10 mouse cellular contexts compared by ENCODE assay signal in the genomic region with DNA sequence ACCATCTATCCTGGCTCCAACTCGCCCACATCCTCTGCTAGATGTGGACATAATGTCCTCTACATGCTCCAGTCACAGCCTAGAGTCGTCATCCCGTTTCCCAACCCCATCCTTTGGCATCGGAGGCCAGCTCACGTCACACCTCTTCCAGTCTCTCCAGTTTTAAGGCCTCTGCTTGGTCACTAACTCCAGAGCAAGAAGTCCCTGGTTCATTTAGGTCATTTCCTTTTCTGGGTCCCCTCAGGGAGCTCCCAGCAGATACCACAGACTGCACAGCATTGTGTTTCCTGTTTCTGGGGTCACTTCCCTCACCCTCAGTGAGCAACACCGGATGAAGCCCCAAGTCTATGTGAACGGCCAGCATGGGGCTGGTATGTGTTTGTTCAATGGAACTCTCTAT. TPM values are rescaled to one million over a fixed set of nuclear protein-coding genes. Genes with fewer than 3 reads are reported as not detected.
A peak's percentile ranks its signal among the peaks of the same experiment; 100 is the strongest.
DNase-seq lines count a peak whose midpoint lies in the region; ATAC-seq and TF ChIP-seq lines count a peak whose summit lies in the region.
"Had no signal": no experiment of that assay in that cellular context is flagged by ENCODE, and none has a peak within 500 bp of the region (broad histone marks: within the 10 kb centered on the region; RNA-seq: fewer than 3 reads in every experiment).

No protein-coding gene starts in this region.

- WGBS in liver, adult 2 months, result 59% methylated on average over 7 of the region's 7 CpGs
- WGBS in liver, embryonic 12.5 days (ENCODE audit: insufficient replicate concordance), result 31% methylated on average over 7 of the region's 7 CpGs
- WGBS in intestine, postnatal 0 days, result 74% methylated on average over 7 of the region's 7 CpGs

- no peaks in the 10 kb centered on the region for H3K9me3 ChIP-seq in liver, embryonic 12.5 days (replicated peaks)
- H3K9me3 ChIP-seq in intestine, postnatal 0 days (ENCODE audit: control insufficient read depth), result no peaks in the 10 kb centered on the region

- H3K36me3 ChIP-seq in liver, adult 2 months (ENCODE audit: control insufficient read depth, insufficient read depth, low read length), result no peaks in the 10 kb centered on the region
- H3K36me3 ChIP-seq in liver, embryonic 12.5 days, result peaks cover 43% of the 10 kb centered on the region
- H3K36me3 ChIP-seq in intestine, postnatal 0 days (ENCODE audit: control insufficient read depth, insufficient read depth), result peaks cover 22% of the 10 kb centered on the region; the same call in 1 of the 2 replicates

- DNase-seq in gastrocnemius, adult 2 months, result no peak
- no peak for DNase-seq in gastrocnemius, postnatal 4 days (ENCODE audit: low spot score in 2 of 2)
- DNase-seq in liver, adult 2 months (ENCODE audit: extremely low read depth, low read depth, low spot score), result peak; percentile 37
- no peak for DNase-seq in ovary, postnatal 10 days (ENCODE audit: low spot score)
- DNase-seq: cerebellum, adult 18-20 months had no signal

- no peak overlapping the region for H3K4me2 ChIP-seq in liver, embryonic 12.5 days
- no peak overlapping the region for H3K4me2 ChIP-seq in intestine, postnatal 0 days (replicated peaks; ENCODE audit: low read depth)

- H3K27me3 ChIP-seq in liver, adult 2 months (ENCODE audit: control insufficient read depth, insufficient read depth, low read length), result no peaks in the 10 kb centered on the region
- peaks cover 68% of the 10 kb centered on the region for H3K27me3 ChIP-seq in liver, embryonic 12.5 days (replicated peaks)
- H3K27me3 ChIP-seq in intestine, postnatal 0 days (replicated peaks; ENCODE audit: control insufficient read depth, insufficient read depth, low read length), result no peaks in the 10 kb centered on the region; the same call in 1 of the 2 replicates

- no peak for TF ChIP-seq POLR2A in liver, adult 2 months (IDR thresholded peaks at IDR 0.05; ENCODE audit: extremely low read depth, insufficient read depth, low read length)

- H3K27ac ChIP-seq in gastrocnemius, adult 2 months, result peak overlapping the region; percentile 10; the same call in 1 of the 2 replicates
- 0 out of 2 replicates have a peak overlapping the region, but pooled peaks have one; percentile 17 for H3K27ac ChIP-seq in liver, adult 2 months (replicated peaks; ENCODE audit: insufficient read depth, low read depth, low read length)
- no peak overlapping the region for H3K27ac ChIP-seq in liver, embryonic 12.5 days
- peak overlapping the region; percentile 43 for H3K27ac ChIP-seq in brown adipose tissue, adult 24 weeks (replicated peaks; ENCODE audit: low read depth, low read length)
- H3K27ac ChIP-seq in intestine, postnatal 0 days (ENCODE audit: low read depth, low read length), result no peak overlapping the region; the same call in 1 of the 2 replicates

- ATAC-seq in liver, embryonic 12.5 days, result no peak
- peak; percentile 89 for ATAC-seq in megakaryocyte, adult 5-6 weeks (ENCODE audit: poor library complexity, severe bottlenecking)
- no peak for ATAC-seq in intestine, postnatal 0 days
- ATAC-seq: hindbrain, embryonic 16.5 days had no signal

- no peaks in the 10 kb centered on the region; the same call in 1 of the 2 replicates for H3K4me1 ChIP-seq in liver, adult 2 months (ENCODE audit: control insufficient read depth, insufficient read depth, low read length)
- 0 out of 2 replicates have a peak, but pooled peaks cover 4% of the 10 kb centered on the region for H3K4me1 ChIP-seq in liver, embryonic 12.5 days
- peaks cover 5% of the 10 kb centered on the region; the same call in 1 of the 2 replicates for H3K4me1 ChIP-seq in brown adipose tissue, adult 24 weeks (ENCODE audit: control insufficient read depth, insufficient read depth, insufficient read length, low read length)
- no peaks in the 10 kb centered on the region for H3K4me1 ChIP-seq in intestine, postnatal 0 days (replicated peaks; ENCODE audit: control insufficient read depth, insufficient read depth, low read length)

- TF ChIP-seq CTCF in gastrocnemius, adult 2 months (IDR thresholded peaks at IDR 0.05), result no peak
- TF ChIP-seq CTCF in liver, adult 2 months (IDR thresholded peaks at IDR 0.05; ENCODE audit: low read depth, low read length), result no peak
- no peak for TF ChIP-seq CTCF in intestine, postnatal 0 days (IDR thresholded peaks at IDR 0.05; ENCODE audit: low read depth)

- no peak overlapping the region for H3K4me3 ChIP-seq in gastrocnemius, adult 2 months
- H3K4me3 ChIP-seq in liver, adult 2 months (ENCODE audit: insufficient read depth, low read depth, low read length), result no peak overlapping the region
- H3K4me3 ChIP-seq in liver, embryonic 12.5 days, result no peak overlapping the region
- H3K4me3 ChIP-seq in brown adipose tissue, adult 24 weeks (ENCODE audit: insufficient read depth, low read depth, low read length), result no peak overlapping the region
- H3K4me3 ChIP-seq in intestine, postnatal 0 days (ENCODE audit: low read depth, low read length), result no peak overlapping the region

- H3K79me2 ChIP-seq in liver, adult 2 months (ENCODE audit: control insufficient read depth, insufficient read depth, low read length), result no peaks in the 10 kb centered on the region

- intact Hi-C loops in gastrocnemius, adult 2 months (cut with DNase I), result no loop called here

- no peak overlapping the region for H3K9ac ChIP-seq in liver, adult 2 months (ENCODE audit: low read depth, low read length)
- no peak overlapping the region for H3K9ac ChIP-seq in liver, embryonic 12.5 days
- H3K9ac ChIP-seq in intestine, postnatal 0 days (ENCODE audit: low read depth, low read length), result no peak overlapping the region

RNA-seq across cellular contexts. Expression of gene Dbn1, which starts 8.9 kb away (rescaled TPM):
- 1 to 10 TPM; 4.9 to 7.7 TPM for total RNA-seq in gastrocnemius, adult 2 months (2021)
- 100 to 1,000 TPM; 127 to 147 TPM for total RNA-seq in gastrocnemius, postnatal 4 days (2021)
- total RNA-seq in liver, adult 2 months (2014; rRNA removed), result 0.65 and 0.81 TPM in 2 replicates
- polyA plus RNA-seq in liver, adult 2 months (2012; rRNA removed), result 2.1 and 2.3 TPM in 2 replicates
- 24.2 and 27.0 TPM in 2 replicates for polyA plus RNA-seq in liver, embryonic 12.5 days (2016; fragmentation: Nextera tagmentation; extraction: Ambion mirVana)
- polyA plus RNA-seq in brown adipose tissue, adult 24 weeks (2012; ENCODE audit: insufficient read depth, insufficient read length, missing spikeins), result 7.6 and 8.3 TPM in 2 replicates
- total RNA-seq in megakaryocyte, adult 5-6 weeks (2015), result 0.18 TPM in 1 of 2 replicates, not detected in the other
- total RNA-seq in megakaryocyte, adult 5-6 weeks (2017), result 0.57 and 2.9 TPM in 2 replicates
- 31.3 and 34.8 TPM in 2 replicates for polyA plus RNA-seq in intestine, postnatal 0 days (2015; fragmentation: Nextera tagmentation; extraction: Ambion mirVana)

RNA-seq across cellular contexts. Expression of gene Prr7, which starts 14.9 kb away (rescaled TPM):
- total RNA-seq in gastrocnemius, adult 2 months (2021), result under 1 TPM; 0.18 to 0.22 TPM
- 1 to 10 TPM; 4.3 to 4.7 TPM for total RNA-seq in gastrocnemius, postnatal 4 days (2021)
- total RNA-seq in liver, adult 2 months (2014; rRNA removed), result not detected in 2 replicates
- polyA plus RNA-seq in liver, adult 2 months (2012; rRNA removed), result 0.31 and 0.44 TPM in 2 replicates
- polyA plus RNA-seq in liver, embryonic 12.5 days (2016; fragmentation: Nextera tagmentation; extraction: Ambion mirVana), result not detected in 2 replicates
- not detected in 2 replicates for polyA plus RNA-seq in brown adipose tissue, adult 24 weeks (2012; ENCODE audit: insufficient read depth, insufficient read length, missing spikeins)
- 1.1 and 1.2 TPM in 2 replicates for total RNA-seq in megakaryocyte, adult 5-6 weeks (2015)
- 1.4 and 1.8 TPM in 2 replicates for total RNA-seq in megakaryocyte, adult 5-6 weeks (2017)
- polyA plus RNA-seq in intestine, postnatal 0 days (2015; fragmentation: Nextera tagmentation; extraction: Ambion mirVana), result 0.14 and 0.27 TPM in 2 replicates

RNA-seq across cellular contexts. Expression of gene Grk6, which starts 34.1 kb away (rescaled TPM):
- 1 to 10 TPM; 9.6 to 10.0 TPM for total RNA-seq in gastrocnemius, adult 2 months (2021)
- total RNA-seq in gastrocnemius, postnatal 4 days (2021), result 10 to 100 TPM; 32.9 TPM
- 8.8 and 13.6 TPM in 2 replicates for total RNA-seq in liver, adult 2 months (2014; rRNA removed)
- polyA plus RNA-seq in liver, adult 2 months (2012; rRNA removed), result 12.4 and 14.3 TPM in 2 replicates
- polyA plus RNA-seq in liver, embryonic 12.5 days (2016; fragmentation: Nextera tagmentation; extraction: Ambion mirVana), result 44.1 and 44.6 TPM in 2 replicates
- 10.5 and 17.4 TPM in 2 replicates for polyA plus RNA-seq in brown adipose tissue, adult 24 weeks (2012; ENCODE audit: insufficient read depth, insufficient read length, missing spikeins)
- total RNA-seq in megakaryocyte, adult 5-6 weeks (2015), result 87.3 and 89.9 TPM in 2 replicates
- 144 and 155 TPM in 2 replicates for total RNA-seq in megakaryocyte, adult 5-6 weeks (2017)
- polyA plus RNA-seq in intestine, postnatal 0 days (2015; fragmentation: Nextera tagmentation; extraction: Ambion mirVana), result 10.5 and 11.4 TPM in 2 replicates

RNA-seq across cellular contexts. Expression of gene Pdlim7, which starts 34.5 kb away (rescaled TPM):
- total RNA-seq in gastrocnemius, adult 2 months (2021), result 100 to 1,000 TPM; 424 to 537 TPM
- 100 to 1,000 TPM; 304 to 308 TPM for total RNA-seq in gastrocnemius, postnatal 4 days (2021)
- total RNA-seq in liver, adult 2 months (2014; rRNA removed), result 3.6 and 6.4 TPM in 2 replicates
- 6.7 and 10.2 TPM in 2 replicates for polyA plus RNA-seq in liver, adult 2 months (2012; rRNA removed)
- 44.3 and 45.2 TPM in 2 replicates for polyA plus RNA-seq in liver, embryonic 12.5 days (2016; fragmentation: Nextera tagmentation; extraction: Ambion mirVana)
- polyA plus RNA-seq in brown adipose tissue, adult 24 weeks (2012; ENCODE audit: insufficient read depth, insufficient read length, missing spikeins), result 8.0 and 16.1 TPM in 2 replicates
- 23.8 and 25.9 TPM in 2 replicates for total RNA-seq in megakaryocyte, adult 5-6 weeks (2015)
- 9.4 and 12.4 TPM in 2 replicates for total RNA-seq in megakaryocyte, adult 5-6 weeks (2017)
- 131 and 142 TPM in 2 replicates for polyA plus RNA-seq in intestine, postnatal 0 days (2015; fragmentation: Nextera tagmentation; extraction: Ambion mirVana)

RNA-seq across cellular contexts. Expression of gene Dok3, which starts 50.1 kb away (rescaled TPM):
- total RNA-seq in gastrocnemius, adult 2 months (2021), result 1 to 10 TPM in 1 of 2 experiments, under 1 TPM in 1; 0.77 to 1.5 TPM
- total RNA-seq in gastrocnemius, postnatal 4 days (2021), result 1 to 10 TPM; 3.1 to 3.3 TPM
- total RNA-seq in liver, adult 2 months (2014; rRNA removed), result 0.46 and 0.94 TPM in 2 replicates
- 2.5 and 5.2 TPM in 2 replicates for polyA plus RNA-seq in liver, adult 2 months (2012; rRNA removed)
- polyA plus RNA-seq in liver, embryonic 12.5 days (2016; fragmentation: Nextera tagmentation; extraction: Ambion mirVana), result 3.4 and 4.4 TPM in 2 replicates
- 1.3 and 2.4 TPM in 2 replicates for polyA plus RNA-seq in brown adipose tissue, adult 24 weeks (2012; ENCODE audit: insufficient read depth, insufficient read length, missing spikeins)
- 73.6 and 80.6 TPM in 2 replicates for total RNA-seq in megakaryocyte, adult 5-6 weeks (2015)
- total RNA-seq in megakaryocyte, adult 5-6 weeks (2017), result 81.2 and 88.6 TPM in 2 replicates
- polyA plus RNA-seq in intestine, postnatal 0 days (2015; fragmentation: Nextera tagmentation; extraction: Ambion mirVana), result 1.5 and 1.6 TPM in 2 replicates

Comparison
In these comparisons a context has a peak if more than half of its experiments do, and no peak if none do; other contexts are left out.
1. H3K27ac ChIP-seq: peak in gastrocnemius, adult 2 months (single experiment), liver, adult 2 months (single experiment) and brown adipose tissue, adult 24 weeks (single experiment); none in liver, embryonic 12.5 days (single experiment) and intestine, postnatal 0 days (single experiment).
2. RNA of gene Dbn1, which starts 8.9 kb away (total RNA-seq): 127 to 147 TPM in gastrocnemius, postnatal 4 days; 4.9 to 7.7 TPM in gastrocnemius, adult 2 months, 0.18 to 2.9 TPM in megakaryocyte, adult 5-6 weeks and 0.65 to 0.81 TPM in liver, adult 2 months; every median in the first group is over 10 times any median in the second.